Mouse (Mus musculus) neural tube, embryonic 14.5 days (tissue): ENCODE measurements around the gene Lrrc19. TPM values are rescaled to one million over a fixed set of nuclear protein-coding genes. Genes with fewer than 3 reads are reported as not detected.
A peak's percentile ranks its signal among the peaks of the same experiment; 100 is the strongest.
"Not testable (repeated sequence)": the region's sequence is repeated elsewhere in the genome, so short reads cannot be mapped to it uniquely, and the experiment has no call there.

Experiments
- ATAC-seq: fragments of 200-750 bp; cut with Nextera tagmentation; 2 replicates; pipeline ENCODE4 v1.8.0; 2017; ENCODE audit warnings: low read depth, mild to moderate bottlenecking, moderate TSS enrichment, moderate library complexity
- H3K27ac ChIP-seq: fragments of 300-500 bp; sonication (generic); 2 replicates; pipeline ENCODE4 v1.5.1; 2014; ENCODE audit warnings: low read depth, mild to moderate bottlenecking, control low read depth, low read length, moderate library complexity, mixed read lengths
- H3K27me3 ChIP-seq: fragments of 300-500 bp; sonication (generic); 2 replicates; pipeline ENCODE4 v1.6.1; 2014; ENCODE audit warnings: low read length; ENCODE audit not compliant: control insufficient read depth, insufficient read depth
- H3K36me3 ChIP-seq: fragments of 300-500 bp; sonication (generic); 2 replicates; pipeline ENCODE4 v1.6.1; 2014; ENCODE audit warnings: low read length, mixed read lengths; ENCODE audit not compliant: control insufficient read depth, insufficient read depth
- H3K4me1 ChIP-seq: fragments of 300-500 bp; sonication (generic); 2 replicates; pipeline ENCODE4 v1.6.1; 2014; ENCODE audit warnings: low read length; ENCODE audit not compliant: control insufficient read depth, insufficient read depth
- H3K4me2 ChIP-seq: fragments of 300-500 bp; sonication (generic); 2 replicates; pipeline ENCODE4 v1.6.1; 2014; ENCODE audit warnings: mild to moderate bottlenecking, low read depth, low read length, control low read depth
- H3K4me3 ChIP-seq: fragments of 300-500 bp; sonication (generic); 2 replicates; pipeline ENCODE4 v1.5.1; 2014; ENCODE audit warnings: low read depth, low read length, control low read depth, mixed read lengths
- H3K9ac ChIP-seq: fragments of 300-500 bp; sonication (generic); replicated peaks from 2 replicates; pipeline ENCODE4 v1.6.1; 2014; ENCODE audit warnings: low read depth, mild to moderate bottlenecking, control low read depth, low read length, mixed read lengths
- H3K9me3 ChIP-seq: fragments of 300-500 bp; sonication (generic); 2 replicates; pipeline ENCODE4 v1.6.1; 2016; ENCODE audit warnings: low read length; ENCODE audit not compliant: control insufficient read depth
- WGBS: fragments of 180-500 bp; shearing (Covaris S2); extraction: QIAGEN DNeasy Blood & Tissue Kit; methylation state at CpG from one replicate; pipeline ENCODE4 v1.1.7; 2014; 5-methylcytosine and 5-hydroxymethylcytosine counted together
- polyA plus RNA-seq: library from polyadenylated mRNA; unstranded; fragments of >200 nt; fragmentation: Nextera tagmentation; extraction: Ambion mirVana; gene quantifications from 2 replicates; pipeline ENCODE4 v1.2.1, GENCODE M21; 2014

The Lrrc19 gene
- 0.27 and 0.31 TPM in 2 replicates for polyA plus RNA-seq

DNA sequence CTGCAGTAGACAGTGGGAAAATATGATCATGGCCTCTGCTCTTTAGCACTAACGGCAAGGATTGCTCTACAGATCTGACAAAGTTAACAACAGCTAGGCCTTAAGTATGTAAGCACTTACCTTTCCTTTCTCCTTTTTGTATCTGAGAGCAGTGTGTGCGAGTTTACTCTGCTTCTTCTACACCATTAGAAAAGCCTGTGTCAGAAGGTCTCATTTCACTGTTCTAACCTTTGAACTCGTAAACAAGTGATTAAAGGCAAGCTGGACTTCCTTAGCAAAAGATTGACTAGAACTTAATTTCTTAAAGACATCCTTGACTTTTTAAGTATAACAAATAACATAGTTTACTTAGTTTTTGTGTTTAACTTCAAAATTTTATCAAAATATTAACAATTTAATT, at the start of gene Lrrc19:
TSS of gene Lrrc19 (minus strand) at position 225 of the 400 bp plus-strand sequence.
- H3K36me3 ChIP-seq = no peaks in the 10 kb centered on the region
- no peak for ATAC-seq
- H3K27me3 ChIP-seq = no peaks in the 10 kb centered on the region
- H3K4me2 ChIP-seq = no peak within 1 kb of the TSS
- H3K27ac ChIP-seq = no peak within 1 kb of the TSS
- no peak within 1 kb of the TSS for H3K4me3 ChIP-seq
- no peaks in the 10 kb centered on the region for H3K4me1 ChIP-seq
- no peaks in the 10 kb centered on the region for H3K9me3 ChIP-seq
- 89% methylated on average over 3 of the region's 3 CpGs for WGBS
- H3K9ac ChIP-seq = no peak within 1 kb of the TSS

- Histone ChIP-seq H3K36me3 (no peaks in the 10 kb centered on the region), H3K27me3 (no peaks in the 10 kb centered on the region), H3K4me2 (no peak overlapping the region), H3K4me3 (no peak overlapping the region), H3K9ac (no peak overlapping the region), H3K9me3 (no peaks in the 10 kb centered on the region), H3K4me1 (no peaks in the 10 kb centered on the region), H3K27ac (no peak overlapping the region)
- WGBS = 92% methylated on average over 3 of the region's 3 CpGs
- no peak for ATAC-seq
These were observed 46.4 kb upstream of the Lrrc19 start for GRCm38 (mm10) chr4:94696368-94696767.

DNA sequence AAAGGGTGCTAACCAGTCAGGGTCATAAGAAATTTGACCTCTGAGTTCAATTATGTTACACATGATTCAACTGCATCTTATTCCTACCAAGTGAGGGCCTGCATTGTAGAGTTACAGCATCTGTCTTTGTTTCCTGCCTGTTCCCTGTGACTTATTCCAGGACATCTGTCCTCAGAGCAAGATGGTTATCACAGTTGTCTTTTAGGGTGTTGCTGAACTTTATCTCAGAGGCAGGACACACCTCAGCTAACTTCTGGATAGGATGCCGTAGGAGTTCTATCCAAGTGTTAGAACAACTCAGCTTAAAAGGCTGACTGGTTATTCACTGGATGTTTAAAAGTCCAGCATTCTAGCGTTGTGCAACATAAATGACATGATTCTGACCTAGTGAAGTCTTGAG, 42.2 kb upstream of the Lrrc19 start:
- 91% methylated on average over 2 of the region's 2 CpGs for WGBS
- Histone ChIP-seq H3K4me2 (no peak overlapping the region), H3K9me3 (no peaks in the 10 kb centered on the region), H3K4me1 (no peaks in the 10 kb centered on the region), H3K27me3 (no peaks in the 10 kb centered on the region), H3K4me3 (no peak overlapping the region), H3K9ac (no peak overlapping the region), H3K36me3 (no peaks in the 10 kb centered on the region), H3K27ac (no peak overlapping the region)
- ATAC-seq = no peak

DNA sequence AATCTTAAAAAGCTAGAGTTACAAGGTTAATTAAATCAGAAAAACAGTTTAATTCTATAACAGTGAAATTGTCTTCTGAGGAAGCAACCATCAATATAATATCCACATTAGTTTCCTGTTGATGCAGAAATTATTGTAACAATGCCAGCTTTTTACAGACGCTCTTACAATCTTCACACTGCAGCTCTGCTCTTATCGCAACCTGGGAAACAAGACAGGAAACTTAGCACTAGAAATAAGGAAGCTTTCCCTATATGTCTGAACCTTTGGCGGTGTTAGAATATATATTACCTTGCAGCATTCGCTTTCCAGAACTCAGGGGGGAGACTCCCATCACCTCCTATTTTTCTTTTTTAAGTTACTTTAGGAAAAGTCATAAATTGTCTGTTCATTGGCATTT, 41.1 kb upstream of the Lrrc19 start:
- H3K9me3 ChIP-seq = no peaks in the 10 kb centered on the region
- H3K4me2 ChIP-seq = no peak overlapping the region
- H3K27me3 ChIP-seq = no peaks in the 10 kb centered on the region
- no peaks in the 10 kb centered on the region for H3K4me1 ChIP-seq
- ATAC-seq = no peak
- 0 out of 2 replicates have a peak, but pooled peaks cover 3% of the 10 kb centered on the region for H3K36me3 ChIP-seq
- no peak overlapping the region for H3K4me3 ChIP-seq
- no peak overlapping the region for H3K27ac ChIP-seq
- WGBS = 93% methylated on average over 4 of the region's 4 CpGs
- H3K9ac ChIP-seq = no peak overlapping the region

DNA sequence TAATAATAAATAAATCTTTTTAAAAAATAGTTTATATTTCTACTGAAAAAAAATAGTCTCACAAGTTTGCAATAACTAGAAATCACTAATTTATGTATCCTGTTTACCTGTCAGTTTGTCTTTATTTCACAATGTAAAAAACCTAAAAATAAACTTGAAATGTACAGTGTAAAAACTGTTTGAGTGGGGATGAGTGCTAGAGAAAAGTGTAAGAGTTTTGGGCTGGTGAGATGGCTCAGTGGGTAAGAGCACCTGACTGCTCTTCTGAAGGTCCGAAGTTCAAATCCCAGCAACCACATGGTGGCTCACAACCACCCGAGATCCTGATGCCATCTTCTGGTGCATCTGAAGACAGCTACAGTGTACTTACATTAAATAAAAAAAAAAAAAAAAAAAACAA, 39.9 kb upstream of the Lrrc19 start:
- H3K4me3 ChIP-seq, H3K36me3 ChIP-seq, H3K27ac ChIP-seq, H3K9ac ChIP-seq, H3K4me1 ChIP-seq, H3K27me3 ChIP-seq, ATAC-seq, H3K4me2 ChIP-seq, H3K9me3 ChIP-seq: not testable (repeated sequence)
- WGBS = 89% methylated on average over 2 of the region's 2 CpGs

- 86% methylated on average over 5 of the region's 5 CpGs for whole genome bisulfite sequencing
These were observed 33.4 kb upstream of the Lrrc19 start for GRCm38 (mm10) chr4:94683305-94683704.

DNA sequence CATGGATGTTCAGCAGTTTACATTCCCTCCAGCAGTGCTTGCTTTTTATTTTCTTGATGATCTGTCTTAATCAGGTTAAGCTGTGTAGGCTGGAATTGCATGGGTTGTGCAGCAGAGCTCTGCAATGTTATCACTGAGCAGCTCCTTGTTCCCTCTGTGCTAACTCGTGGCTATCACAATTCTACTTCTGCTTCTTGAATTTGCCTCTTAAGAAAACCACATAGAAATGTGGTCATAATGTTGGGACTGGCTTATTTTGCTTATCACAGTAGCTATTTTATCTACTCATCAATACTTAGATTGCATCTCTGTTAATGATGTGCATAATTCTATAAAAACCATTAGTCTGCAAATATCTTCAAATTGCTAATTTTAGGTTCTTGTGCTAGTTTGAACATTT, 32.1 kb upstream of the Lrrc19 start:
- Histone ChIP-seq H3K27ac (no peak overlapping the region), H3K27me3 (no peaks in the 10 kb centered on the region), H3K4me1 (no peaks in the 10 kb centered on the region), H3K4me3 (no peak overlapping the region), H3K4me2 (no peak overlapping the region), H3K36me3 (peaks cover 7% of the 10 kb centered on the region), H3K9me3 (no peaks in the 10 kb centered on the region), H3K9ac (no peak overlapping the region)
- WGBS = 71% methylated on average over 1 of the region's 1 CpGs
- no peak for ATAC-seq

More at GRCm38 (mm10) chr4:94683305-94683704, 33.4 kb upstream of the Lrrc19 start:
- H3K27ac ChIP-seq = no peak overlapping the region
- no peaks in the 10 kb centered on the region for H3K4me1 ChIP-seq
- no peaks in the 10 kb centered on the region for H3K27me3 ChIP-seq
- H3K4me2 ChIP-seq = no peak overlapping the region
- peaks cover 7% of the 10 kb centered on the region for H3K36me3 ChIP-seq
- ATAC-seq = no peak
- no peak overlapping the region for H3K9ac ChIP-seq
- H3K4me3 ChIP-seq = no peak overlapping the region
- H3K9me3 ChIP-seq = no peaks in the 10 kb centered on the region

DNA sequence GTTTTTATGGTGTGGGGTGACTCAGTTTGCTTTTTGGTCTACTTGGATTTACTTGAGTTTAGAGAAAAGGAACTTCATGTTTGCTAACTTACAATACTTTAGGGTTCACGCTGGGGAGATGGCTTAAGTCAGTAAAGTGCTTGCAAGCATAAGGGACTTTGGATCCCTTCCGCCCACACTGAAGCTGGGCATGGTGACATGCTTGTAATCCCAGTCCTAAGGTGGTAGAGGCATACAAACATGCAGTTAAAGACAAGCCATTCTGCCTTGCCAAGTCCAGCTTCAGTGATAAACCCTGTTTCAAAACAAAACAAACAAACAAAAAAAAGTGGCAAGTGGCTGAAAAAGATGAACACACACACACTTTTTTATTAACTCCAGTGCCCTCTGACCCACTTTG, 31.2 kb upstream of the Lrrc19 start:
- no peaks in the 10 kb centered on the region for H3K27me3 ChIP-seq
- WGBS = 94% methylated on average over 2 of the region's 2 CpGs
- ATAC-seq = no peak
- H3K9ac ChIP-seq = no peak overlapping the region
- H3K36me3 ChIP-seq = peaks cover 4% of the 10 kb centered on the region
- no peaks in the 10 kb centered on the region for H3K9me3 ChIP-seq
- no peak overlapping the region for H3K4me3 ChIP-seq
- no peaks in the 10 kb centered on the region for H3K4me1 ChIP-seq
- H3K4me2 ChIP-seq = no peak overlapping the region
- no peak overlapping the region for H3K27ac ChIP-seq

DNA sequence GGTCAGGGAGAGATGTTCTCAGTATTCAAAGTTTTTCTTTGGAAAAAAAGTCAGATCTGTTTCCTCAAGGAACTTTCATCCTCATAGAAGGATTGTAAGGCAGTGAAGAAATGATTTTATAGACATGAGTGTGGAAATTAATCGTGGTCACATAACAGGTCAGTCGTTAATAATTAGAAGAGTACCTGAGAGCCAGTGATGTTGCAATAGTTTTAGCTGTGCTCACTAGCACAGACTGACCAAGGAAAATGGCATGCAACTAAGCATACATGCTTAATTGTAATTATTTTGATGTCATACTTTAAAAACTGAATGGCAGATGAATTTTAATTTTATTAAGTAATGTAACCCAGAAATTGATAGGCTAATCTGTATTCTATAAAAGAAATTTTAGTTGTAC, 30.7 kb upstream of the Lrrc19 start:
- no peak overlapping the region for H3K4me3 ChIP-seq
- H3K4me2 ChIP-seq = no peak overlapping the region
- no peaks in the 10 kb centered on the region for H3K27me3 ChIP-seq
- H3K9me3 ChIP-seq = no peaks in the 10 kb centered on the region
- H3K4me1 ChIP-seq = no peaks in the 10 kb centered on the region
- no peak overlapping the region for H3K9ac ChIP-seq
- 93% methylated on average over 2 of the region's 2 CpGs for WGBS
- no peak for ATAC-seq
- H3K27ac ChIP-seq = no peak overlapping the region
- peaks cover 4% of the 10 kb centered on the region for H3K36me3 ChIP-seq

DNA sequence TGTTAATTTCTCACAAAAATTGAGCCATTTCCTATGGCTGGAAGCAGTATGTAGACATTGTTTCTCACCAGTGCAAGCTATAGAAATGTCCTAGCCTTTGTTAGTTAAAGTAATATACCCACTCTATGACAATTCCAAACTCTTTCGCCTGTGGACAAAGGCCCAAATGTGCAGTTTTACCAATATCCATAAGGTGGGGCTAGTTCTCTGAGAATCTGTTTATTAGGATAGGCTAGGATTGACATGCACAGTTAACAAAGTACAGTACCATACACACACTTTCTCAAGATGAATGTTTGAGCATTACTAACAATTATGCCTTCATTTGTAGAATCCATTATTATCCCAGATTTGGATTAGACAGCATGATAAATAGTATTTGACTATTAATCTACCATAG, 19.8 kb upstream of the Lrrc19 start:
- ATAC-seq = peak; percentile 74; the same call in 1 of the 2 replicates
- no peak overlapping the region for H3K4me2 ChIP-seq

More for the DNA sequence above, 19.8 kb upstream of the Lrrc19 start:
- Histone ChIP-seq H3K4me3 (no peak overlapping the region), H3K27ac (no peak overlapping the region), H3K36me3 (no peaks in the 10 kb centered on the region), H3K27me3 (no peaks in the 10 kb centered on the region), H3K9ac (no peak overlapping the region), H3K9me3 (no peaks in the 10 kb centered on the region), H3K4me1 (no peaks in the 10 kb centered on the region)
- 58% methylated on average over 1 of the region's 1 CpGs for WGBS
